Mouse (Mus musculus) cerebellum, postnatal 36 days (tissue): Measurements from ENCODE around the gene Ano3.

Experiments used
- DNase-seq, 2 experiments: peaks; one replicate each; pipeline ENCODE4 v3.0.0; 2021 to 2022; ENCODE audit warnings: mixed read lengths in 2 of 2

The Ano3 gene

DNA sequence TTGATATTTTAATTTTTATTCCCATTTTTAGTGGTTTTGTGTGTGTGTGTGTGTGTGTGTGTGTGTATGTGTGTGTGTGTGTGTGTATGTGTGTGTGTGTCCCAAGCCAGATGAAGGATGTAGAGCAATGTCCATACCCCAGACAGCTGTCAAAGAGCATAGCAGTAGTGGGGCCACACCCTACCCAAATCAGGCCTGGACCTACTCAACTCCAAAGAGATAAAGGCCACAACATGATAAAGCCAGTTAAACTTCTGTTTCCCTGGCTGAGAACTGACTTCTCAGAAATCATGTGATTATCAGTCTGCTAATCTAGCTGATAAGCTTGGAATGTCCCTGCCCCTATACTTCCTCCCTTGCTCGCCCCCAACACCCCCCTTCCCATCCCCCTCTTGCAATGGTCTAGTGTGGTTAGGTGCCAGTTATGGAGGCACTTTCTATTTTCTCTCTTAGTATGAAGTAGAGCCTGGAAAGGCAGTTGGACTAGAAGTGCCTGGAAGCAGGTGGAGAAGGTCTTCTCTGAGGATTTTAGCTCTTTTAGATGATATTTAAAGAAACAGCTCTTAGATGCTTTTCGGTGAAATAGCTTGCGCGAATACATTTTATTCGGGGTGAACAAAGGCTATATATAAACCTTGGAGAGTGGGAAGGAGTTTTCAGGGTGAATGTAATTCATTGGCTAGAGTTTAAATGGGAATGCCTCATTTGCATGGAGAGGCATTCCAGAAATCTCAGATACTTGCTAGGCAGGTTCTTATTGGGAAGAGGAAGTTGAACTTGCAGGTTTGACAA, 144.2 kb downstream of the Ano3 start:
- DNase-seq = no peak

DNA sequence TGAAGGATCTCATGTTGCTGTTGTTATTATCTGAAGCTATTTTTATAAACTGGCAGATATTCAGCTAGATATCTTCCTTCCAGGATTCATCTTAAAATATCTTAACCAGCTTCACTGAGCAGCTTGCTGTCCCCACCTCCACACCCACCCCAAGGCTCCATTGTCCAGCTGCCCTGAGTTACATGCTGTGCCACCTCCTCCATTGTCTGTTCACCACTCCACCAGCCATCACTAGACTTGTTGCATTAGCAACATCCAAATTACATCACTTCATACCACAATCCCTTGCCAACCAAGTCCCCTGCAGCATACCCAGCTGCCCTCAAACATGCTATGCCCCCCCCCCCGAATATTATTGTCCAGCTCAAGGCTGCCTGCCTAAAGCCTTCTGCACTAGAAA, 154.8 kb downstream of the Ano3 start:
- no peak for DNase-seq

DNA sequence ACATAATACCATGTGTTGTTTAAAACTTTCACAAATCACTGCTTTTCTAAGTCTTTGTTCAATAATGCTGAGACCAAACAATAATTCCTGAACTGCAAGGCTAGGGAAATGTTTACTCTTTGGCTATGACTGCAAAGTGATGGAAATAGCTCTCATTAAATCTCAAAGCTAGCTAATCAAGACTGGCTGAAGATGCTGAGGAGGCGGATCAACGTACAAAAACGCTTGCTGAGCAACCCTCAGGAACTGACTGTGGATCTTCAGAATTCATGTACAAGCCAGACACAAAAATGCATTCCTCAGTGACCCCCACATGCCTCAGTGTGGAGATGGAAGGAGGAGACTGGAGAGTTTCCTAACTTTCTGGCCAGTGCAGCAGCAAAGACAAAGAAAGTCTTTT, 155.3 kb downstream of the Ano3 start:
- no peak for DNase-seq

DNA sequence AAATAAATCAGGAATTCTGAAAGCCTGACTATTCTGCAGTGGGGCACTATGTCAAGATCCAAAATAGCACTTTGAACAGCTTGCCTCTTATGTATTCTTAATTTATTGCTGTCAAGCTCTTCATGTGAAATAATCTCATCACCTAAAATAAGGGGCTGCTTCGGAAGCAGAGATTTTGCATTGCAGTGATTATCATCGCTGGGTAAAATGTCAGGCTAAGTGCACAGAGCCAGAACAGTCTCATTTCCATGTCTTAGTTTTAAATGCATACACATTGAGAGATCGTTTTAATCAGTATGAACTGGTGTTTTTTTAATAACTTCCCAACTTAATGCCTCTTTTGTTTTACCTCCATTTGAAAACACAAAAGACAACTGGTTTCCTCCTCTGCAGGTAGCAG, 163.3 kb downstream of the Ano3 start:
- DNase-seq = no peak

DNA sequence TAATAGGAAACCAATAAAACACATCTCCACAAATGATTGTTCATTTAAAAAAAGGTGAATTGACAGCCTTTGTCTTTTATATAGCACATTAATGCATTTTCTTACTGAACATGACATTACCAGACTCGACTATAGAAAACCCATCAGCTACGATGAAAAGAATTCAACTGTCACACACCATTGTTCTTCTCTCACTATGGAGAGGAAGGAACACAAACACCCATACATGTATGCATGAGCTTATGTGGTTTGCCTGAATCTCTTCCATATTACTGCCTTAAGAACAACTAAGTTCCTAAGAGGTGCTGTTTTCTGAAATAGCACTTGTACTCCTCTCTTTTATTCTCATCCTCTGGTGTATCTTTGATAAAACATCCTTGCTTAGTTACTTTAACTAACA, 191.3 kb downstream of the Ano3 start:
- no peak for DNase-seq

GRCm38 (mm10) chr2:110757556-110757955, 193.2 kb downstream of the Ano3 start:
- no peak for DNase-seq

- DNase-seq = no peak
These were observed 210.2 kb downstream of the Ano3 start for GRCm38 (mm10) chr2:110740493-110740892.

DNA sequence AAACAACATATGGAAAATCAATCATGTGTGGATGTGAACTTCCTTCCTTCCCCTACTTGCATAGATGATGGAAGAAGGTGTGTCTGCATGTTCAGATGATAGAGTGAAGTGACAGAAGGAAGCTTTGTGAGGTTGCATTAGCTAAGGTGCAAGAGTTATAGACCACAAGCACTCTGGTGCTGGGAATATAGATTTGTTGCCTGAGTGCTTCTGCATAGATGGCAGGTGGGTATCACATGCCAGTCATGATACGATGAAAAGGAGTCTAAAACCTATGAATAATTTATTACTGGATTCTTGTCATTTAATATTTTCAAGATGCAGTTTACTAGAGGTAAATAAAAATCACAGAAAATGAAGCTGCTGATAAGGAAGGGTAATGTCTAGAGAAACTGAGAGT, 210.9 kb downstream of the Ano3 start:
- no peak for DNase-seq

DNA sequence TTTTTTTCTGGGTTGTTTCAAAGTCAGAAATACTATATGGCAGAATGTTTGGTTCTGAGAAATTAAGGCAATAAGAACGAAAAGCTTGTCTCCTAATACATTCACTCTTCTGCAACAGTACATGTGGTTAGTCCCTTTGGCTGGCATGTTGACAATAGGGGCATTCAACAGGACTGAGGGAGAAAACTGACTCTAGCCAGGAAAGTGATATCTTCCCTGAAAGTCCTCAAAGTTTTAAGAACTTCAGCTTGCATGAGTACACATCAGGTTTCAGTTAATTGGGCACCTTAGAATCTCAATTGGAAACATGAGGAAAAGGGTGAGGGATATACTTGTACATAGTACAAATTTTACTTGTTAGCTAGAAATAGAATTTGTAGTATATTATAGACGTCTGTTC, 212.7 kb downstream of the Ano3 start:
- no peak for DNase-seq

DNA sequence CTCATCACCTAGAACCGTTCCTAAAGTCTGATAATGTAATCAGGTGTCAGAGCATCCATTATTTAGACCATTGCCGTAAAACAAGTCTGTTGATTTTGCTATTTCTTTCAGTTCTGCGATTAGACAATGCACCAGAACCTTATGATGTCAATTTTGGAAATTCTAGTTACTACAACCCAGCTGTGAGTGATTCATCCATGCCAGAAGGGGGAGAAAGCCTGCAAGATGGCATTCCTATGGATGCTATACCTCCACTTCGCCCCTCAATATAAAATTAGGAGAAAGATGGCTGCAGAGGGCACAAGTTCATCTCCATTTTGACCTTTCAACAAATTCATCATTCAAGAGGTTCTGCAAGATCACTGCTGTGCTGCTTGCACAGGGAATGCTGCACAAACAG, 213.5 kb downstream of the Ano3 start:
- no peak for DNase-seq

GRCm38 (mm10) chr2:110726106-110726505, 224.6 kb downstream of the Ano3 start:
- no peak for DNase-seq

DNA sequence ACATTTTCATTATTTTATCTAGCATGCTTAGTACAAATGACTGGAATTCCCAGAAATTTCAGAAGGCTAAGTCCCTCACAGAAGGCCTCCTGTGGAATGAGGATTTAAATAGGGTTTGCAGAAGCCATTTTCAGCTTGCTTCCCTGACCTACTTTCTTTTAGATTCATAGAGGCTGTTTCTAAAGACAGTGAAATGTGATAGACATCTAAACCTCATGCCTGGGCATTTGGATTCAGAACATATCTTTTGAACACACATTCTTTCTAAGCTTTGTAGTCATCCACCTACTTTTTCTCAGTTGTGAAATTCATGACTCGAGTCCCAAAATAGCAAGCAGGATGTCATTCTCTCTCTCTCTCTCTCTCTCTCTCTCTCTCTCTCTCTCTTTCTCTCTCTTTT, 228.5 kb downstream of the Ano3 start:
- DNase-seq = no peak

DNA sequence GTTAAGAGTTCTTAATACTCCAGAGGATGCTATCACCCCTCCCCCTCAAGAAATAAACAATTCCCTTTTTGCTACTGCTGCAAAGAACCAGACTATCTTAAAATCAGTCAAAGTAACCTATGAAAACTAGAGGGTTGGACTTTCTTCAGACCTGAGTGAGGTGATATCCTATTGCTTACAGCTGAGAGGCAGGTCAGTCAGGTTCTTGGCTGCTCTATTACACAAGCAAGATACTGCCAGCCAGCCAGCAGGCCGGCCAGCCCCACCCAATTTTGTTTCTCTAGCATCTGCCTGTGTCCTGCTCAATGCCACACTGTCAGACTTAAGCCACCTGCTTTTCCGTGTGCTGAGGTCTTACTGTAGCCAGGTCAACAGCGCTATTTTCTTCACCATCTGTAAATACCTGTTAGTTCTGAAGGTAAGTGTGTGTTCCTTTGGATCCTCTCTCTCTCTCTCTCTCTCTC, 229.4 kb downstream of the Ano3 start, which contains the start of gene Muc15:
TSS of gene Muc15 (plus strand) at position 51 of the 464 bp plus-strand sequence.
- DNase-seq = peak in 1 of 2 experiments; percentile 22

GRCm38 (mm10) chr2:110719051-110719450, 231.7 kb downstream of the Ano3 start:
- DNase-seq = no peak

GRCm38 (mm10) chr2:110710055-110710720, 240.5 kb downstream of the Ano3 start:
- peak in 1 of 2 experiments; percentile 26 for DNase-seq

- DNase-seq = no peak
These were observed 241.3 kb downstream of the Ano3 start for GRCm38 (mm10) chr2:110709436-110709835.

DNA sequence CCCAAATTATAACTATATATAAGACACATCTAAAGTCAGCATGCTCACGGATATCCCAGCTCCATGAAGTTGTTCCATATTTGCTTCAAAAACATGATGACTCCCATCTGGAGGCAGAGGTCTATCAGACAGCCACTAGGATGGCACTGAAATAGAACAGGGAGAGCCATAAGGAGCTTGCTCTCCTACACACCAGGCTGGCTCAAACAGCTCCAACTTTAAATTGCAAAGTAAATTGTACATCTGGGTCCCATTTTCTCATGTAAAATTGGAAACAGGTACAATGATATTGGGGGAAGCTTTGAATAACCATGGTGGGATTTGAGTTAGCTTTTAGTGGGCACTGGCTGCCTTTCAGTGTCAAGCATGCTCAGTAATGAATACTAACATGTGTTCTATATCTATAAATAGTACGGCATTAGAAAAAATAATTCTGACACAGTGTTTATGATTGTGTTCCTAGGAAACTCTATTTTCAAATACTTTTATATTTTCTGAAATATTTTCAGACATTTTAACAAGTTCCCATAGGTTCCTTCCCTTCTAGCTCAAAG, 279.6 kb downstream of the Ano3 start:
- no peak for DNase-seq

DNA sequence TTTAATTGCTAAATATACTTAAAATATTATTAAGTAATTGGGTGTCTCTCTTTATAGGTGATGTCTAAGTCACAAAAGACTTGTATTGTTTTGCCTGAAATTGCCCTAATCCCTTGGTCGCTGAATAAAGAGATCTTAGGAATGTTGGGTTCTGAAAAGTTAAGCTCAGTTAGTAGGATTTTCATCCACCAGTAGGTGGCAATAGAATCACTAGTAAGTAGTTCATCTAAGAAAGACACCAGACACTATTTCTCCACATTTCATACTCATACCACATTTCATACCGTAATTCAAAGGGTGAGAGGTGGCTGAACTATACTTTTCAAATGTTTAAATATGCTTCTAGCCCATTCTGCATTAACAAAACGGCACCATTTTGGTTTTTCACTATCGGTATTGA, 287.4 kb downstream of the Ano3 start:
- DNase-seq = no peak

GRCm38 (mm10) chr2:110644846-110645245, 305.9 kb downstream of the Ano3 start:
- DNase-seq = no peak

DNA sequence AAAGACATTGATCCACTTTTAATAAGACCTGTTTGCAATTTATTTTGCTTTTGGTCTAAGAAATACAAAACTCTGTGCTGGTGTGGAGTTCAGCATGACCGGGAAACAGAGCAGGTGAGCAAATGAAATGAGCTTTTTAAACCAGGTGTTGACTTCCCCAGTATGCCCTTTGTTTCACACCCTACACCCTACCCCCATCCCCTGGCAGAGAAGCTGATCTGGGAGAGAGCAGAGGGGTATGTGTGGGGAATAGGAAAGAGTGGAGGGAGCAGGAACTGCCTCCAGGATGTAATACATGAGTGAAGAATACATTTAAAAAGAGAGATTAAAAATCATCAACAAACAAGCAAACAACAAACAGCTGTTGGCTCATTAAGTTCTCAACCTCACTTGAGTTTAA, 306.4 kb downstream of the Ano3 start:
- DNase-seq = no peak
